Mouse (Mus musculus) embryonic facial prominence, embryonic 11.5 days (tissue): ENCODE data around the gene Enox1. TPM values are rescaled to one million over a fixed set of nuclear protein-coding genes. Genes with fewer than 3 reads are reported as not detected.

Experiments
- ATAC-seq: fragments of 200-750 bp; cut with Nextera tagmentation; replicated peaks from 2 replicates; pipeline ENCODE4 v1.8.0; 2017; ENCODE audit warnings: low read depth; ENCODE audit not compliant: insufficient number of reproducible peaks, low FRiP score, low TSS enrichment
- DNase-seq: peaks from one replicate; pipeline ENCODE4 v3.0.0-alpha.2; 2015; ENCODE audit warnings: low spot score
- H3K27ac ChIP-seq: fragments of 300-500 bp; sonication (generic); replicated peaks from 2 replicates; pipeline ENCODE4 v1.5.1; 2014; ENCODE audit warnings: mild to moderate bottlenecking, low read depth, low read length, control low read depth
- H3K27me3 ChIP-seq: fragments of 300-500 bp; sonication (generic); 2 replicates; pipeline ENCODE4 v1.6.1; 2014; ENCODE audit warnings: mild to moderate bottlenecking, low read length, moderate library complexity, mixed read lengths; ENCODE audit not compliant: control insufficient read depth, insufficient read depth
- H3K36me3 ChIP-seq: fragments of 300-500 bp; sonication (generic); replicated peaks from 2 replicates; pipeline ENCODE4 v1.6.1; 2014; ENCODE audit warnings: low read depth, mild to moderate bottlenecking, low read length, moderate library complexity, mixed read lengths; ENCODE audit not compliant: control insufficient read depth, insufficient read depth
- H3K4me1 ChIP-seq: fragments of 300-500 bp; sonication (generic); 2 replicates; pipeline ENCODE4 v1.6.1; 2014; ENCODE audit warnings: low read length, mixed read lengths; ENCODE audit not compliant: control insufficient read depth, insufficient read depth
- H3K4me2 ChIP-seq: fragments of 300-500 bp; sonication (generic); 2 replicates; pipeline ENCODE4 v1.6.1; 2014; ENCODE audit warnings: low read depth, mild to moderate bottlenecking, control low read depth, low read length, moderate library complexity
- H3K4me3 ChIP-seq: fragments of 300-500 bp; sonication (generic); 2 replicates; pipeline ENCODE4 v1.5.1; 2014; ENCODE audit warnings: low read depth, low read length, control low read depth
- H3K9ac ChIP-seq: fragments of 300-500 bp; sonication (generic); replicated peaks from 2 replicates; pipeline ENCODE4 v1.6.1; 2014; ENCODE audit warnings: mild to moderate bottlenecking, control low read depth, low read length
- H3K9me3 ChIP-seq: fragments of 300-500 bp; sonication (generic); replicated peaks from 2 replicates; pipeline ENCODE4 v1.6.1; 2016; ENCODE audit warnings: mild to moderate bottlenecking, low read length, inconsistent platforms, mixed read lengths; ENCODE audit not compliant: control insufficient read depth
- WGBS: fragments of 180-500 bp; shearing (Covaris S2); extraction: QIAGEN DNeasy Blood & Tissue Kit; methylation state at CpG from one replicate; pipeline ENCODE4 v1.1.7; 2014; 5-methylcytosine and 5-hydroxymethylcytosine counted together
- polyA plus RNA-seq: library from polyadenylated mRNA; unstranded; fragments of >200 nt; fragmentation: Nextera tagmentation; extraction: Ambion mirVana; gene quantifications from 2 replicates; pipeline ENCODE4 v1.2.1, GENCODE M21; 2014

Gene Enox1
- polyA plus RNA-seq, 1 experiment from 2014 or later = 9.6 TPM

DNA sequence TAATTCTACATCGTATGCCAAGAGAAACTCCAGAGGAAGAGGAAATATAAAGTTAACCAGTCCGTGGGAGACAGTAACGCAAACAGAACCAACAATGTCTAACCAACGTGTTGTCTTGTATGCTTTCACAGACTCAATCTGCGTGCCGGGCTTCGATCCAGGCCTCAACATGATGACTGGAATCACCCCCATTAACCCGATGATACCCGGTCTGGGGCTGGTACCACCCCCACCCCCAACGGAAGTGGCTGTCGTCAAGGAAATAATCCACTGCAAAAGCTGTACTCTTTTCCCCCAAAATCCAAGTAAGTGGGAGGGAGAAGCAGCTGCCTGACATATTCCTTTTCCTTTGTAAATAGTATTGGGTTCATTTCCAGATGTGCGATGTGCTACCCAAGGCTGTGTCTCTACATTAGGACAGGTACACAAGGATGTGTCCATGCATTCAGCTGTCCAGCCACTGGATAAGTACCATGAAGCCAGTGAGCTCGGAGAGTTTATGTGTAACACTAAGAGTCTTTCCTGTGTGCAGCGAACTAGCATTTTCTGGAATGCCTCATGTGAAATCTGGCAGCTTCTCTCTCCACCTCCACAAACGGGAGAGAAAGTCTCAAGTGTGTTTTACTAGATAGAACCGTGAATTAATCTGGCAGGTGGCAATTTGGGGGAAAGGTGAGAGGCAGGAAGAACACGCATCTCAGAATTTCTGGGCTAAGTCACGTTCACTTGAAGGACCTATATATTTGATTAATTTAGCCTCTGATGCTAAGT is 421.1 kb downstream of the Enox1 start:
- Histone ChIP-seq H3K4me1 (peaks cover 8% of the 10 kb centered on the region), H3K4me3 (no peak overlapping the region), H3K9me3 (no peaks in the 10 kb centered on the region), H3K9ac (no peak overlapping the region), H3K27ac (no peak overlapping the region), H3K36me3 (no peaks in the 10 kb centered on the region), H3K27me3 (no peaks in the 10 kb centered on the region), H3K4me2 (no peak overlapping the region)
- WGBS = 87% methylated on average over 18 of the region's 18 CpGs
- ATAC-seq (no peak), DNase-seq (no peak)

- Histone ChIP-seq H3K4me3 (no peak overlapping the region), H3K9me3 (no peaks in the 10 kb centered on the region), H3K27ac (no peak overlapping the region), H3K36me3 (no peaks in the 10 kb centered on the region), H3K27me3 (no peaks in the 10 kb centered on the region), H3K9ac (no peak overlapping the region), H3K4me1 (peaks cover 8% of the 10 kb centered on the region), H3K4me2 (no peak overlapping the region)
- DNase-seq (no peak), ATAC-seq (no peak)
- 78% methylated on average over 7 of the region's 7 CpGs for WGBS
Observed at GRCm38 (mm10) chr14:77578355-77578754, 421.8 kb downstream of the Enox1 start.

- ATAC-seq = no peak; the same call in 1 of the 2 replicates
- WGBS = 63% methylated on average over 14 of the region's 14 CpGs
Observed at GRCm38 (mm10) chr14:77580106-77580936, 423.8 kb downstream of the Enox1 start.

GRCm38 (mm10) chr14:77580937-77581270 is 424.3 kb downstream of the Enox1 start:
- peaks cover 11% of the 10 kb centered on the region for H3K4me1 ChIP-seq
- H3K4me3 ChIP-seq = no peak overlapping the region
- no peaks in the 10 kb centered on the region for H3K36me3 ChIP-seq
- 38% methylated on average over 5 of the region's 5 CpGs for WGBS
- no peak overlapping the region; the same call in 1 of the 2 replicates for H3K4me2 ChIP-seq
- peak overlapping the region; percentile 41 for H3K27ac ChIP-seq
- H3K9ac ChIP-seq = no peak overlapping the region
- H3K9me3 ChIP-seq = no peaks in the 10 kb centered on the region
- ATAC-seq = no peak
- no peaks in the 10 kb centered on the region for H3K27me3 ChIP-seq
- DNase-seq = peak; percentile 39

More at GRCm38 (mm10) chr14:77580106-77580936, 423.8 kb downstream of the Enox1 start:
- peak overlapping the region; percentile 41; the same call in 1 of the 2 replicates for H3K27ac ChIP-seq
- DNase-seq = peak; percentile 56
- no peaks in the 10 kb centered on the region for H3K27me3 ChIP-seq
- H3K4me2 ChIP-seq = no peak overlapping the region; the same call in 1 of the 2 replicates
- peaks cover 9% of the 10 kb centered on the region for H3K4me1 ChIP-seq
- no peaks in the 10 kb centered on the region for H3K36me3 ChIP-seq
- no peak overlapping the region for H3K4me3 ChIP-seq
- no peaks in the 10 kb centered on the region for H3K9me3 ChIP-seq
- no peak overlapping the region for H3K9ac ChIP-seq

GRCm38 (mm10) chr14:77581616-77582015 is 425.1 kb downstream of the Enox1 start:
- no peaks in the 10 kb centered on the region for H3K27me3 ChIP-seq

DNA sequence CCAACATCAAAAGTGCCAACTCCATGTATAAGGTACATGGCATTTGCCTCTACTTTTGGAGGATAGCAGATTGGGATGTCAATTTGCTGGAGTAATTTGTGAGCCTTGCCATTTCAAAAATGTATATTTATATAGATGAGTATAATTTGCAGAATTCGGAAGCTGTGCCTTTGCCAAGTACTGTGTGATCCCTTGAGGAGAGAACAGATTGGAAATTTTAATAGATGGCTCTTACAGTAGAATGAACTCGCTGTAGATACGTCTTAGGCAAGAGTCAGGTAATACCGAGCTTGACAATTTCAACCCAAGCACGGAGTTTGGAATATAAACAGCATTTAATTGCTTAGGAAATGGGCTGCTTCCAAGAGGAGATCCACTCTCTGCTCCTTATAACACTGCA is 427.9 kb downstream of the Enox1 start:
- Histone ChIP-seq H3K36me3 (no peaks in the 10 kb centered on the region), H3K27ac (no peak overlapping the region), H3K9me3 (no peaks in the 10 kb centered on the region), H3K27me3 (no peaks in the 10 kb centered on the region), H3K4me3 (no peak overlapping the region), H3K4me1 (peaks cover 11% of the 10 kb centered on the region), H3K9ac (no peak overlapping the region), H3K4me2 (no peak overlapping the region)
- ATAC-seq (no peak), DNase-seq (no peak)
- 77% methylated on average over 5 of the region's 5 CpGs for WGBS

More at GRCm38 (mm10) chr14:77581616-77582015, 425.1 kb downstream of the Enox1 start:
- Histone ChIP-seq H3K4me2 (no peak overlapping the region), H3K27ac (no peak overlapping the region), H3K9ac (no peak overlapping the region), H3K36me3 (no peaks in the 10 kb centered on the region), H3K4me3 (no peak overlapping the region), H3K4me1 (peaks cover 11% of the 10 kb centered on the region), H3K9me3 (no peaks in the 10 kb centered on the region)
- 45% methylated on average over 6 of the region's 6 CpGs for WGBS
- no peak for ATAC-seq
- DNase-seq = peak; percentile 33

DNA sequence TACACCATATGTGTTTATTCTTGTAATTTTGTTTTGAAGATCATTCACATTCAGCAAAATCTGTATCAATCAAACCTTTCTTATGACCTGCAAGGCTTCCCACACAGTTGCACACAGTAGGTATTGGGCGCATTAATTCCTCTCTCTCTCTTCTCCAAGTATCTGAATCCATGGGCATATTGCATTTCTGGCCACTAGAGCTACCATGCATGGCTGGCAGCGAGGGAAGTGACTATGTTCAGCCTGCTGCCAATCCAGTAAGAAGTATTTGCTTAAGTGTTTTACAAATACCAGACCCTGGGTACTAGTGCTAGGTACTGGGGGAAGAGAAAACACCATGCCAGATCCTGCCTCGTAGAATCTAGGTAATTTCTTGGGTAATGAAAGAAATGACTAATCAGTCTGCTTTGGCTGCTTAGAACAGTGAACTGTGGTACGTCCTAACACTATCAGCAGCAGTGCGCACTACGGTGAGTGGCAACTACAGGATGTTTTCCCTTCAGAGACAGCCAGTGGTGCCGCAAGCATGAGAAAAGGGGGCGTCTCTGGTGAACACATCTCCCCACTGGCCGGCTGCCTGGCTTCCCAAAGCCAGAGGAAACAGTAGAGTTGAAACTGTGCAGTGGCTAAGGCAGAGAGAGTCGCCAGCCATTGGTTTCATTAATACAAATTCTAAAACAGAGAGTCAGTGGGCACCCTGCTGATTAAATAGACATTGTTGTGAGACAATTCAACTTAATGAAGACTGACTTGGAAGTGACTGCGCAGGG is 428.7 kb downstream of the Enox1 start:
- Histone ChIP-seq H3K27me3 (no peaks in the 10 kb centered on the region), H3K36me3 (no peaks in the 10 kb centered on the region), H3K4me2 (no peak overlapping the region), H3K9ac (no peak overlapping the region), H3K27ac (no peak overlapping the region), H3K9me3 (no peaks in the 10 kb centered on the region), H3K4me1 (peaks cover 10% of the 10 kb centered on the region), H3K4me3 (no peak overlapping the region)
- DNase-seq (no peak), ATAC-seq (no peak)
- 60% methylated on average over 11 of the region's 11 CpGs for WGBS
